In the genomic region with DNA sequence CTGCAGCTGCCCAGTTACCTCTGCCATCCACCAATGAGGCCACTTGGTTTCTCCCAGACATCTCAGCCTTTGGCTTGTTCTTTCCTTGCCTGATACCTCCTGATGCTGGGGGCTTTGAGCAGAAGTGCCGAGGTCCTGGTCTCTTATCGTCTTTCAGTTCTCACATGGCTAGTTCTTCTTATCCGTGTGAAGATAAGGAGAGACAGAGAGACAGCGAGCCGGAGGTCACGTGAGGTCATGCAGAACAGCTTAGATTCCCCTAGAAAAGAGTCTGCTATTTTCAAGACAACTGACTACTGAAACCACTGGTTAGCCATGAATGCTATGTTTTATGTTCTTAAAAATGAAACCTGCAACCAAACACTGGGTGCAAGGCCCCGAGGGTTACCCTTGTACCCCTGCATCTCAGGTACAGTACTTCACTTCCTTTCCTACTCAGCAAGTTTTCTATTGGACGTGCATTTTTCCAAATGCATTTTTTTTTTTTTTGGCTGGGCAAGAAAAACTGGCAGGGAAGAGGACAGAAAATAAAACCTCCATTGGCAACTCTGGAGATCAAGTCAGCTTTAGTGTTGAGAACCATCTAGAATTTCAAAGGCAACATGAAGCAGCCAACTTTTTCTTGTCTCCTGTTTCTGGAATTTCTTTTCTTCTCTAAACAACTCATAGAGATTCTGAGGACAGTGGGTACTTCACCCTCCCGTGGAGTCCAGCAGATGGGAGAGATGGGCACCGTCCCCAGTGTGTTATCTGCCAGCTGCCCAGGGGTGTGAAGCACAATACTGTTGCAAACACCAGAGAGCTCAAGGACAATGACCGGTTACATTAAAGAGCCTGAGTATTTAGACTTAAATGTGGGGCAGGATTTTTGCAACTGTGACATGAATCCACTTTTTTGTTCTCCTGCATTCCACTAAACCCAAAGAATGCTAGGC, we compare ENCODE assay signal across 16 mouse cellular contexts. TPM values are rescaled to one million over a fixed set of nuclear protein-coding genes. Genes with fewer than 3 reads are reported as not detected.
DNase-seq lines count a peak whose midpoint lies in the region; ATAC-seq and TF ChIP-seq lines count a peak whose summit lies in the region.
"Had no signal": no experiment of that assay in that cellular context is flagged by ENCODE, and none has a peak within 500 bp of the region (broad histone marks: within the 10 kb centered on the region; RNA-seq: fewer than 3 reads in every experiment).

No protein-coding gene starts in this region.

- ATAC-seq in forebrain, embryonic 12.5 days (ENCODE audit: low FRiP score): no peak

- DNase-seq in forebrain, embryonic 10.5 days (ENCODE audit: extremely low spot score, low spot score): peak; percentile 12
- DNase-seq in ovary, adult 18-20 months (ENCODE audit: low spot score): peak; percentile 67
- no peak for DNase-seq in ovary, postnatal 10 days (ENCODE audit: low spot score)
- peak; percentile 73 to 78 for DNase-seq in cerebellum, postnatal 14 days
- DNase-seq in yolk sac, embryonic 10.5 days (ENCODE audit: low spot score): peak; percentile 48
- no peak for DNase-seq in left cerebral cortex, adult 2 months (ENCODE audit: extremely low spot score in 1 of 2, low spot score in 2 of 2)
- DNase-seq in left cerebral cortex, adult 8-10 months (ENCODE audit: low spot score in 2 of 2): no peak
- DNase-seq: adrenal gland, adult 8-10 months; gastrocnemius, postnatal 25 days; kidney, adult 2 months; kidney, postnatal 14 days; liver, embryonic 13.5 days; thymus, postnatal 4 days had no signal

- H3K4me1 ChIP-seq in forebrain, embryonic 10.5 days: no peaks in the 10 kb centered on the region
- H3K4me1 ChIP-seq in forebrain, embryonic 12.5 days: no peaks in the 10 kb centered on the region
- H3K4me1 ChIP-seq: embryonic facial prominence, embryonic 13.5 days had no signal

- no peak for TF ChIP-seq CTCF in left cerebral cortex, adult 2 months (IDR thresholded peaks at IDR 0.05)

- H3K4me2 ChIP-seq in forebrain, embryonic 12.5 days: no peak overlapping the region
- H3K4me2 ChIP-seq: embryonic facial prominence, embryonic 13.5 days; heart, embryonic 15.5 days; liver, embryonic 13.5 days had no signal

- H3K9ac ChIP-seq in forebrain, embryonic 12.5 days: no peak overlapping the region
- H3K9ac ChIP-seq: embryonic facial prominence, embryonic 13.5 days; heart, embryonic 15.5 days; liver, embryonic 13.5 days had no signal

- no peaks in the 10 kb centered on the region for H3K27me3 ChIP-seq in forebrain, embryonic 10.5 days (ENCODE audit: poor library complexity, severe bottlenecking)
- no peaks in the 10 kb centered on the region for H3K27me3 ChIP-seq in forebrain, embryonic 12.5 days
- H3K27me3 ChIP-seq: embryonic facial prominence, embryonic 13.5 days; heart, embryonic 15.5 days; liver, embryonic 13.5 days had no signal

- intact Hi-C loops in left cerebral cortex, adult 2 months (cut with DNase I): no loop called here

- H3K4me3 ChIP-seq in forebrain, embryonic 10.5 days: no peak overlapping the region
- no peak overlapping the region for H3K4me3 ChIP-seq in forebrain, embryonic 12.5 days (replicated peaks)
- H3K4me3 ChIP-seq in left cerebral cortex, adult 2 months: no peak overlapping the region
- H3K4me3 ChIP-seq: embryonic facial prominence, embryonic 13.5 days; heart, embryonic 15.5 days; liver, embryonic 13.5 days had no signal

- WGBS in forebrain, embryonic 10.5 days: 57% methylated on average over 11 of the region's 11 CpGs
- 53% methylated on average over 11 of the region's 11 CpGs for WGBS in forebrain, embryonic 12.5 days

- no peaks in the 10 kb centered on the region for H3K9me3 ChIP-seq in forebrain, embryonic 10.5 days
- no peaks in the 10 kb centered on the region for H3K9me3 ChIP-seq in forebrain, embryonic 12.5 days
- H3K9me3 ChIP-seq: embryonic facial prominence, embryonic 13.5 days; heart, embryonic 15.5 days; liver, embryonic 13.5 days had no signal

- no peaks in the 10 kb centered on the region for H3K36me3 ChIP-seq in forebrain, embryonic 10.5 days (replicated peaks)
- H3K36me3 ChIP-seq in forebrain, embryonic 12.5 days (replicated peaks): no peaks in the 10 kb centered on the region
- H3K36me3 ChIP-seq: embryonic facial prominence, embryonic 13.5 days; heart, embryonic 15.5 days; liver, embryonic 13.5 days had no signal

- no peak overlapping the region for H3K27ac ChIP-seq in forebrain, embryonic 10.5 days
- H3K27ac ChIP-seq in forebrain, embryonic 12.5 days: no peak overlapping the region
- H3K27ac ChIP-seq in left cerebral cortex, adult 2 months: no peak overlapping the region
- H3K27ac ChIP-seq: embryonic facial prominence, embryonic 13.5 days; heart, embryonic 15.5 days; liver, embryonic 13.5 days had no signal

RNA-seq across cellular contexts. Expression of a gene that starts 23.0 kb away (rescaled TPM):
- 0.23 TPM in 1 of 2 replicates, not detected in the other for polyA plus RNA-seq in forebrain, embryonic 10.5 days (2016; fragmentation: Nextera tagmentation; extraction: Ambion mirVana)
- polyA plus RNA-seq in forebrain, embryonic 12.5 days (2016; fragmentation: Nextera tagmentation; extraction: Ambion mirVana): 0.33 and 0.45 TPM in 2 replicates
- 1 to 10 TPM; 2.8 to 4.1 TPM for total RNA-seq in left cerebral cortex, adult 2 months (2021)
- total RNA-seq in left cerebral cortex, adult 8-10 months (2022): 1 to 10 TPM; 3.7 to 5.0 (median 4.4) TPM
- polyA plus RNA-seq: kidney, adult 2 months had no signal

Comparison
In these comparisons a context has a peak if more than half of its experiments do, and no peak if none do; other contexts are left out.
1. DNase-seq: peak in forebrain, embryonic 10.5 days (single experiment), ovary, adult 18-20 months (single experiment), cerebellum, postnatal 14 days (2 of 2) and yolk sac, embryonic 10.5 days (single experiment); none in ovary, postnatal 10 days (single experiment), left cerebral cortex, adult 2 months (0 of 2) and left cerebral cortex, adult 8-10 months (0 of 2).